Mouse (Mus musculus): Measurements from ENCODE around the gene Wwp2. TPM values are rescaled to one million over a fixed set of nuclear protein-coding genes. Genes with fewer than 3 reads are reported as not detected.
"Not testable (repeated sequence)": the region's sequence is repeated elsewhere in the genome, so short reads cannot be mapped to it uniquely, and the experiment has no call there.

Gene Wwp2
- polyA plus RNA-seq, 1 experiment = 42.5 TPM

GRCm38 (mm10) chr8:107455268-107455667, 19.1 kb downstream of the Wwp2 start:
- no peak for TF ChIP-seq POLR2A (IDR thresholded peaks at IDR 0.05; ENCODE audit: borderline replicate concordance, extremely low read depth, insufficient read depth, insufficient read length, poor library complexity, severe bottlenecking)
- TF ChIP-seq CTCF (IDR thresholded peaks at IDR 0.05; ENCODE audit: borderline replicate concordance, extremely low read depth, insufficient read depth, insufficient read length) = peak; percentile 77; the same call in 1 of the 2 replicates

GRCm38 (mm10) chr8:107457725-107458124, 21.6 kb downstream of the Wwp2 start:
- TF ChIP-seq CTCF (IDR thresholded peaks at IDR 0.05; ENCODE audit: borderline replicate concordance, extremely low read depth, insufficient read depth, insufficient read length) (no peak), POLR2A (IDR thresholded peaks at IDR 0.05; ENCODE audit: borderline replicate concordance, extremely low read depth, insufficient read depth, insufficient read length, poor library complexity, severe bottlenecking) (no peak)
- DNase-seq (ENCODE audit: low read depth) = no peak

More at GRCm38 (mm10) chr8:107455268-107455667, 19.1 kb downstream of the Wwp2 start:
- DNase-seq (ENCODE audit: low read depth) = peak; percentile 69

DNA sequence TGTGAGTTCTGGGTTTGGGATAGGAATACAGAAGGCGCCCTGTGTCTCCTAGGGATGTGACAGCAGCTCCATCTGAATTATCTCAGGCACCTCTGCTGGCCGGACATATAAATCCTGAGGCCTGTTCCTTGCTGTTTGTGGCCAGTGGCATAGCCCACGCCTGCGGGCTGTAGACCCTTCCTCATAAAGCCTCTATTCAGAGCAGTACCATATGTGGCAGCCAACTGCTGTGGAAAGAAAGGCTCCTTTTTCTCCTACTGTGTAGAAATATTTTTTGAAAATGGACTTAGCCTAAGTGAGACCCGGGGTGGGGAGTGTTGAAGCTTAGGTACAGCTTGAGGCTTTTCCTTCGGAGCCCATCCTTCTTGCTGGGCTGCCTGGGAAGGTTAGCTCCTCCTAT, 22.1 kb downstream of the Wwp2 start:
- DNase-seq (ENCODE audit: low read depth) = no peak
- TF ChIP-seq CTCF (IDR thresholded peaks at IDR 0.05; ENCODE audit: borderline replicate concordance, extremely low read depth, insufficient read depth, insufficient read length) (no peak), POLR2A (IDR thresholded peaks at IDR 0.05; ENCODE audit: borderline replicate concordance, extremely low read depth, insufficient read depth, insufficient read length, poor library complexity, severe bottlenecking) (no peak)

DNA sequence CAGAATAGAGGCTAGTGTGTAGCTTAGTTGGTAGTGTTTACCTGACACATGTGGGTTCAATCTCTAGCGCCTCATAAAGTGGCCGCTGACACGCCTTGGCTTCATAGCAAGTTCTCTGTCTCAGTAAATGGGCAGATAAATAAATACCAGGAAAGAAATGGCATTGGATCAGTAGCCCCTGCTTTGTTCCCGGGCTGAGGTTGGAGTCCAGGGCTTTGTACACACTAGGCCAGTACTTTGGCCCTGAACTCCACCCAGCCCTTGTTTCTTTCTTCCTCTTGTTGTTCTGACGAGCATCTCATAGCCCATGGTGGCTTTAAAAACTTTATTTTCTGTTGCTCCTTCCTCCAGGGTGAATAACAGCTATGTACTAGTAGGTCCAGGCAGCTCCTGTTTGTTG, 26.3 kb downstream of the Wwp2 start:
- TF ChIP-seq CTCF (IDR thresholded peaks at IDR 0.05; ENCODE audit: borderline replicate concordance, extremely low read depth, insufficient read depth, insufficient read length) = no peak
- no peak for TF ChIP-seq POLR2A (IDR thresholded peaks at IDR 0.05; ENCODE audit: borderline replicate concordance, extremely low read depth, insufficient read depth, insufficient read length, poor library complexity, severe bottlenecking)
- DNase-seq (ENCODE audit: low read depth) = no peak

GRCm38 (mm10) chr8:107465332-107465990, 29.3 kb downstream of the Wwp2 start:
- TF ChIP-seq POLR2A (IDR thresholded peaks at IDR 0.05; ENCODE audit: borderline replicate concordance, extremely low read depth, insufficient read depth, insufficient read length, poor library complexity, severe bottlenecking) = no peak
- TF ChIP-seq CTCF (IDR thresholded peaks at IDR 0.05; ENCODE audit: borderline replicate concordance, extremely low read depth, insufficient read depth, insufficient read length) = no peak
- DNase-seq (ENCODE audit: low read depth) = no peak

DNA sequence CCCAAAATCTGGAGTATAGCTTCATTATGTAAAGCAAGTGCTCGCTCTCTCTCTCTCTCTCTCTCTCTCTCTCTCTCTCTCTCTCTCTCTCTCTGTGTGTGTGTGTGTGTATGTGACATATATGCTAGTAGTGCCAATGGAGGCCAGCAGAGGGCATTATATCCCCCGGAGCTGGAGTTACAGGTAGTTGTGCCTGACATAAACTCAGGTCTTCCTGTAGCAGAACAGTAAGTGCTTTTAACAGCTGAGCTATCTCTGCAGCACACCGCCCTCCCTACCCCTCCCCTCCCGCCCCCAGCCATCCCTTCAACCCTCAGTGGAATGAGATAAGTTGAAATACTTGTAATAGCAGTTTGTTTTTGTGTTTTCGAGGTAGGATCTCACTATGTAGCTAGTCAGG, 30.5 kb downstream of the Wwp2 start:
- DNase-seq (ENCODE audit: low read depth) = no peak
- TF ChIP-seq POLR2A (IDR thresholded peaks at IDR 0.05; ENCODE audit: borderline replicate concordance, extremely low read depth, insufficient read depth, insufficient read length, poor library complexity, severe bottlenecking) (no peak), CTCF (IDR thresholded peaks at IDR 0.05; ENCODE audit: borderline replicate concordance, extremely low read depth, insufficient read depth, insufficient read length) (peak; percentile 18; the same call in 1 of the 2 replicates)

DNA sequence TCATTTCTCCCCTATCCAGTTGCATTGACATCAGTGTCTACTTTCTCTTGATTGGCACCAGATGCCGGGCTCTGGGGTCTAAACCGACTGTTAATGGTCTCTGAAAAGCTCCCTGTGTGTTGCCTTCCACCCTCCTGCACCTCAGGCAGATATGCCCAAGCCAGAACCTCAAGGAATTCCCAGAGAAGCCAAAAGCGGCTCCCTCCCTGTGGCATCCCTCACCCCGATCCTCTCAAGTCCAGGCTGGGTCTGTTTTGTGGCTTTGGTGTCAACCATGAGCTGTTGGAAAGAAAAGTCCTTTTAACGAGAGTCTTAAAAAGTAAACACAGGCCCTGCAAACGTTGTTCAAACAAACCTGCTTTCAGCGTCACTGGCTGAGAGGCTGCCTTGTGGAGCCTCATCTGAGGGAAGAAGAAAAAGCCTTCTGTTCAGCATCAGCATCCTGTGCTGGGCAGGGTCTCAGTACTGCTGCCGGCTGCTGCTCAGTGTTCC, 32.7 kb downstream of the Wwp2 start:
- DNase-seq (ENCODE audit: low read depth) = no peak
- TF ChIP-seq CTCF (IDR thresholded peaks at IDR 0.05; ENCODE audit: borderline replicate concordance, extremely low read depth, insufficient read depth, insufficient read length) = no peak
- TF ChIP-seq POLR2A (IDR thresholded peaks at IDR 0.05; ENCODE audit: borderline replicate concordance, extremely low read depth, insufficient read depth, insufficient read length, poor library complexity, severe bottlenecking) = no peak

DNA sequence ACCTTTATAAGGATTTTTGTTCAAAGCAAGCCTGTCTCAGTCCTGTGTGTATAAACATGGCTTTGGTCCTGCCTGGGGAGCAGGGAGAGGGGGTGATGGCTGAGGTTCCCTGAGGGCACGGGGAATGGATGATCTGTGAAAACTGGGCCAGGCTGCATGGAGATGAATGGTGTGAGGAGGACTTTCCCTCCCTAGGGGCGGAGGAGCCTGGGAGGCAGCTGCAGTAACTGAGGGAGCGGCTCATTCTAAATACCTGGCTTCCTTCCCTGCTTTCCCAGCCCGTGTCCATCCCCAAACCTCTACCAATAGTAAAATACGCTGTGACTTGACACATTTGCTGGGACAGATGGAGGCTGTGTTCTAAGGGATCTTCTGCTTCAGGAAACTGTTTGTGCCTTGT, 34.1 kb downstream of the Wwp2 start:
- TF ChIP-seq POLR2A (IDR thresholded peaks at IDR 0.05; ENCODE audit: borderline replicate concordance, extremely low read depth, insufficient read depth, insufficient read length, poor library complexity, severe bottlenecking) (no peak), CTCF (IDR thresholded peaks at IDR 0.05; ENCODE audit: borderline replicate concordance, extremely low read depth, insufficient read depth, insufficient read length) (no peak)
- DNase-seq (ENCODE audit: low read depth) = no peak

DNA sequence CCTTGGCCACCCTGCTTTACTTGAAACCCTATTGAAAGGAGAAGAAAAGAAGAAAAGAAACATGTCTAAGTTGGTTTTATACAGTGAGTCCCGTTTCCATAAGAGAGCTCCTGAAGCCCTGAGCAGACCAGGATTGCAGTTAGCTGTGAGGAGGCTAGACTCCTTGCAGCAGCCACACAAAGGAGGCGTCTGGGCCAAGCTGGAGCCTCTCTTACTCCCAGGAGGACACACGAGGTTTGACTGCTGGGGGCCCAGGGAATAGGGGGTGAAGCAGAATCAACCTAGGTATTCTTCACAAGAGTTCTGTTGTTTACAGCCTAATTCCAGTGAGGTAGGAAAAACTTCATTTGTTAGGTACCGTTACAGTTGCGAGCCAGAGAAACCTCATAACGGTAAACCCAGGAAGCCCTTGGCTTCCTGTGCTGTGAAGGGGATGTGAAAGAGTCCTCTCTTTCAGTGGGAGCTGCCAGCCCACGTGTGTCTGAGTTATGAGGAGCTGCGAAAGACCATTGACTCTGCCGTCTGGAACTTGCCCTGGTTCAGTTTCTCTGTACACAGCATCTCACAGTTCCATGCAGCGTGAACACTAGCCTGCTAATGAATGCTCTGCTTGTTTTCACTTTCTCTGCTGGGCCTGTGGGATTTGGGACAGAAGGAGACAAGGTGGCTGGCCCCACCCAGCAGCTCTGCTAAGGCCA, 36.4 kb downstream of the Wwp2 start:
- TF ChIP-seq POLR2A (IDR thresholded peaks at IDR 0.05; ENCODE audit: borderline replicate concordance, extremely low read depth, insufficient read depth, insufficient read length, poor library complexity, severe bottlenecking) (no peak), CTCF (IDR thresholded peaks at IDR 0.05; ENCODE audit: borderline replicate concordance, extremely low read depth, insufficient read depth, insufficient read length) (no peak)
- DNase-seq (ENCODE audit: low read depth) = no peak

DNA sequence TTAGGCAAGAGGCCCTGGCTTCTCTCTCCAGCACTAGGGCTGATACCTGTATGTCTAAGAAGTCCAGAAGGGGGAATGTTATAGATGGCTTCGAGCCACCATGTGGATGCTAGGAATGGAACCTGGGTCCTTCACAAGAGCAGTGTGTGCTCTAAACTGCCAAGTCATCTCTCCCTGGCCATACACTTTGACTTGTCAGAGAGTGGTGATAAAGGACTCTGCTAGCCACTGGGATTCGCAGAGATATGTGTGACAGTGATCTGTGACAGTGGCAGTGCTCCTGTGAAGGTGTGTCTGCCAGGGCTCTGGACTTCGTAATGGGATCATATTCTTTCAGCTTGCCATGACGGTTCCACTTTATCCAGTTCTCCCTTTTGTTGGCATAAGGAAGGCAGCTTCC, 37.2 kb downstream of the Wwp2 start:
- no peak for DNase-seq (ENCODE audit: low read depth)
- TF ChIP-seq CTCF (IDR thresholded peaks at IDR 0.05; ENCODE audit: borderline replicate concordance, extremely low read depth, insufficient read depth, insufficient read length) (no peak), POLR2A (IDR thresholded peaks at IDR 0.05; ENCODE audit: borderline replicate concordance, extremely low read depth, insufficient read depth, insufficient read length, poor library complexity, severe bottlenecking) (no peak)

- TF ChIP-seq CTCF (IDR thresholded peaks at IDR 0.05; ENCODE audit: borderline replicate concordance, extremely low read depth, insufficient read depth, insufficient read length) (no peak), POLR2A (IDR thresholded peaks at IDR 0.05; ENCODE audit: borderline replicate concordance, extremely low read depth, insufficient read depth, insufficient read length, poor library complexity, severe bottlenecking) (no peak)
- no peak for DNase-seq (ENCODE audit: low read depth)
Observed at GRCm38 (mm10) chr8:107475613-107476012, 39.4 kb downstream of the Wwp2 start.

- not testable (repeated sequence) for DNase-seq (ENCODE audit: low read depth)
Observed at GRCm38 (mm10) chr8:107476786-107477185, 40.6 kb downstream of the Wwp2 start.

All from brain, embryonic 14.5 days (tissue).